Mouse (Mus musculus): Measurements from ENCODE around the gene P4ha1. TPM values are rescaled to one million over a fixed set of nuclear protein-coding genes. Genes with fewer than 3 reads are reported as not detected.
A peak's percentile ranks its signal among the peaks of the same experiment; 100 is the strongest.
"Not testable (repeated sequence)": the region's sequence is repeated elsewhere in the genome, so short reads cannot be mapped to it uniquely, and the experiment has no call there.

Gene P4ha1
- total RNA-seq (2021): 10 to 100 TPM; 58.0 to 69.5 TPM

GRCm38 (mm10) chr10:59323100-59323487 lies at the start of gene P4ha1:
Gene P4ha1, plus strand, starts transcription at chr10:59323296.
- peak; percentile 99 to 100 for DNase-seq

- DNase-seq: no peak
These were observed 47.4 kb upstream of the P4ha1 start for GRCm38 (mm10) chr10:59275745-59276144.

- no peak for DNase-seq
These were observed 46.0 kb upstream of the P4ha1 start for GRCm38 (mm10) chr10:59277116-59277515.

GRCm38 (mm10) chr10:59277729-59278475 lies 45.2 kb upstream of the P4ha1 start:
- DNase-seq: no peak

GRCm38 (mm10) chr10:59283164-59283563 lies 39.9 kb upstream of the P4ha1 start:
- no peak for DNase-seq

- no peak for DNase-seq
These were observed 39.3 kb upstream of the P4ha1 start for GRCm38 (mm10) chr10:59283749-59284148.

GRCm38 (mm10) chr10:59285530-59285929 lies 37.6 kb upstream of the P4ha1 start:
- DNase-seq: no peak

GRCm38 (mm10) chr10:59287251-59287650 lies 35.8 kb upstream of the P4ha1 start:
- DNase-seq: no peak

GRCm38 (mm10) chr10:59287662-59288061 lies 35.4 kb upstream of the P4ha1 start:
- no peak for DNase-seq

GRCm38 (mm10) chr10:59289062-59289461 lies 34.0 kb upstream of the P4ha1 start:
- DNase-seq: no peak

- DNase-seq: no peak
These were observed 31.6 kb upstream of the P4ha1 start for GRCm38 (mm10) chr10:59291536-59291935.

GRCm38 (mm10) chr10:59292079-59292478 lies 31.0 kb upstream of the P4ha1 start:
- no peak for DNase-seq

GRCm38 (mm10) chr10:59292558-59292957 lies 30.5 kb upstream of the P4ha1 start:
- peak; percentile 84 to 86 for DNase-seq

- DNase-seq: peak; percentile 45 to 52
These were observed 27.8 kb upstream of the P4ha1 start for GRCm38 (mm10) chr10:59295241-59295811.

- peak; percentile 64 to 74 for DNase-seq
These were observed 26.8 kb upstream of the P4ha1 start for GRCm38 (mm10) chr10:59296261-59296660.

GRCm38 (mm10) chr10:59302671-59303070 lies 20.4 kb upstream of the P4ha1 start:
- DNase-seq: not testable (repeated sequence)

- peak in 1 of 2 experiments; percentile 26 for DNase-seq
These were observed 13.9 kb upstream of the P4ha1 start for GRCm38 (mm10) chr10:59308993-59309715.

- DNase-seq: no peak
These were observed 13.0 kb upstream of the P4ha1 start for GRCm38 (mm10) chr10:59310124-59310523.

- no peak for DNase-seq
These were observed 12.2 kb upstream of the P4ha1 start for GRCm38 (mm10) chr10:59310691-59311457.

- DNase-seq: no peak
These were observed 11.2 kb upstream of the P4ha1 start for GRCm38 (mm10) chr10:59311881-59312280.

GRCm38 (mm10) chr10:59321112-59321511 lies 2.0 kb upstream of the P4ha1 start:
- DNase-seq: no peak

GRCm38 (mm10) chr10:59322271-59322670 lies 825 bp upstream of the P4ha1 start:
- no peak for DNase-seq

Data from layer of hippocampus, postnatal 36 days (tissue).